Mouse (Mus musculus) liver, embryonic 11.5 days (tissue): ENCODE results near the gene Sept14. TPM values are rescaled to one million over a fixed set of nuclear protein-coding genes. Genes with fewer than 3 reads are reported as not detected.

Experiments
- ATAC-seq: fragments of 200-750 bp; cut with Nextera tagmentation; replicated peaks from 2 replicates; pipeline ENCODE4 v1.8.0; 2017; ENCODE audit warnings: moderate number of reproducible peaks, mild to moderate bottlenecking, moderate TSS enrichment, moderate library complexity; ENCODE audit not compliant: low FRiP score
- DNase-seq: peaks from one replicate; pipeline ENCODE4 v3.0.0-alpha.2; 2017; ENCODE audit warnings: low spot score
- H3K27ac ChIP-seq: fragments of 300-500 bp; sonication (generic); 2 replicates; pipeline ENCODE4 v1.5.1; 2014; ENCODE audit warnings: mild to moderate bottlenecking, low read depth, low read length, control low read depth
- H3K27me3 ChIP-seq: fragments of 300-500 bp; sonication (generic); replicated peaks from 2 replicates; pipeline ENCODE4 v1.6.1; 2014; ENCODE audit warnings: low read length, mixed read lengths; ENCODE audit not compliant: control insufficient read depth, insufficient read depth
- H3K36me3 ChIP-seq: fragments of 300-500 bp; sonication (generic); 2 replicates; pipeline ENCODE4 v1.6.1; 2014; ENCODE audit warnings: mild to moderate bottlenecking, low read length, moderate library complexity, mixed read lengths; ENCODE audit not compliant: control insufficient read depth, insufficient read depth
- H3K4me1 ChIP-seq: fragments of 300-500 bp; sonication (generic); replicated peaks from 2 replicates; pipeline ENCODE4 v1.6.1; 2014; ENCODE audit warnings: low read length, mixed read lengths; ENCODE audit not compliant: control insufficient read depth, insufficient read depth
- H3K4me2 ChIP-seq: fragments of 300-500 bp; sonication (generic); 2 replicates; pipeline ENCODE4 v1.6.1; 2014; ENCODE audit warnings: mild to moderate bottlenecking, control low read depth, moderate library complexity
- H3K4me3 ChIP-seq: fragments of 300-500 bp; sonication (generic); 2 replicates; pipeline ENCODE4 v1.5.1; 2014; ENCODE audit warnings: low read depth, low read length, control low read depth
- H3K9ac ChIP-seq: fragments of 300-500 bp; sonication (generic); 2 replicates; pipeline ENCODE4 v1.6.1; 2014; ENCODE audit warnings: low read depth, low read length, control low read depth
- H3K9me3 ChIP-seq: fragments of 300-500 bp; sonication (generic); 2 replicates; pipeline ENCODE4 v1.6.1; 2016; ENCODE audit warnings: low read length, inconsistent platforms, mixed read lengths; ENCODE audit not compliant: control insufficient read depth
- WGBS: fragments of 180-500 bp; shearing (Covaris S2); extraction: QIAGEN DNeasy Blood & Tissue Kit; methylation state at CpG from one replicate; pipeline ENCODE4 v1.1.7; 2014; 5-methylcytosine and 5-hydroxymethylcytosine counted together
- polyA plus RNA-seq: library from polyadenylated mRNA; unstranded; fragments of >200 nt; fragmentation: Nextera tagmentation; extraction: Ambion mirVana; gene quantifications from 2 replicates; pipeline ENCODE4 v1.2.1, GENCODE M21; 2014

The Sept14 gene
- polyA plus RNA-seq, 1 experiment from 2014 or later: not detected

GRCm38 (mm10) chr5:129657931-129658330 lies 50.4 kb downstream of the Sept14 start:
- H3K27me3 ChIP-seq: no peaks in the 10 kb centered on the region
- DNase-seq (no peak), ATAC-seq (no peak)
- H3K36me3 ChIP-seq: peaks cover 16% of the 10 kb centered on the region
- no peaks in the 10 kb centered on the region for H3K9me3 ChIP-seq
- H3K4me2 ChIP-seq: no peak overlapping the region
- H3K4me3 ChIP-seq: no peak overlapping the region
- 93% methylated on average over 15 of the region's 15 CpGs for WGBS
- H3K4me1 ChIP-seq: no peaks in the 10 kb centered on the region
- no peak overlapping the region for H3K27ac ChIP-seq
- no peak overlapping the region for H3K9ac ChIP-seq

GRCm38 (mm10) chr5:129657016-129657415 lies 51.3 kb downstream of the Sept14 start:
- no peak for ATAC-seq

GRCm38 (mm10) chr5:129650858-129651257 lies 57.5 kb downstream of the Sept14 start:
- H3K27me3 ChIP-seq: no peaks in the 10 kb centered on the region
- no peaks in the 10 kb centered on the region for H3K36me3 ChIP-seq
- no peak overlapping the region for H3K27ac ChIP-seq
- H3K4me3 ChIP-seq: no peak overlapping the region
- no peak overlapping the region for H3K4me2 ChIP-seq
- DNase-seq: no peak
- no peaks in the 10 kb centered on the region for H3K4me1 ChIP-seq
- no peak for ATAC-seq
- H3K9ac ChIP-seq: no peak overlapping the region
- no peaks in the 10 kb centered on the region for H3K9me3 ChIP-seq
- 89% methylated on average over 5 of the region's 5 CpGs for WGBS

More at GRCm38 (mm10) chr5:129657016-129657415, 51.3 kb downstream of the Sept14 start:
- Histone ChIP-seq H3K4me2 (no peak overlapping the region), H3K36me3 (peaks cover 16% of the 10 kb centered on the region), H3K9ac (no peak overlapping the region), H3K9me3 (no peaks in the 10 kb centered on the region), H3K27me3 (no peaks in the 10 kb centered on the region), H3K4me1 (no peaks in the 10 kb centered on the region), H3K27ac (no peak overlapping the region), H3K4me3 (no peak overlapping the region)
- DNase-seq: no peak
- WGBS: 94% methylated on average over 10 of the region's 10 CpGs

Other genes with a start within 250 kb of the Sept14 start
- 38.7 and 40.9 TPM in 2 replicates for gene Sfswap, start 207.3 kb downstream of the Sept14 start, polyA plus RNA-seq
- gene Mmp17, start 124.3 kb downstream of the Sept14 start, polyA plus RNA-seq: 0.44 and 0.67 TPM in 2 replicates
- 3.2 and 3.7 TPM in 2 replicates for gene Zfp11, start 38.4 kb downstream of the Sept14 start, polyA plus RNA-seq
- gene Mrps17, start 7.0 kb upstream of the Sept14 start, polyA plus RNA-seq: 209 and 221 TPM in 2 replicates
- 58.7 and 58.9 TPM in 2 replicates for gene Nipsnap2, start 16.6 kb upstream of the Sept14 start, polyA plus RNA-seq
- gene Psph, start 78.9 kb upstream of the Sept14 start, polyA plus RNA-seq: 120 and 129 TPM in 2 replicates
- gene Sumf2, start 138.5 kb upstream of the Sept14 start, polyA plus RNA-seq: 59.7 and 61.1 TPM in 2 replicates
- 991 and 1,008 TPM in 2 replicates for gene Chchd2, start 179.0 kb upstream of the Sept14 start, polyA plus RNA-seq
- 3.8 and 4.9 TPM in 2 replicates for gene Zbed5, start 187.2 kb upstream of the Sept14 start, polyA plus RNA-seq
- 0.22 and 0.29 TPM in 2 replicates for gene Phkg1, start 190.0 kb upstream of the Sept14 start, polyA plus RNA-seq
- gene Nupr1l, start 200.0 kb upstream of the Sept14 start, polyA plus RNA-seq: 0.84 and 1.4 TPM in 2 replicates
- 29.4 and 30.4 TPM in 2 replicates for gene Vkorc1l1, start 233.5 kb upstream of the Sept14 start, polyA plus RNA-seq